Mouse (Mus musculus) megakaryocyte, embryonic 14.5 days (primary cell): ENCODE results near the gene Klf9. TPM values are rescaled to one million over a fixed set of nuclear protein-coding genes. Genes with fewer than 3 reads are reported as not detected.
A peak's percentile ranks its signal among the peaks of the same experiment; 100 is the strongest.

Source experiments
- H3K27me3 ChIP-seq: replicated peaks from 2 replicates; pipeline ENCODE3; 2012; ENCODE audit warnings: inconsistent platforms
- H3K36me3 ChIP-seq: replicated peaks from 2 replicates; pipeline ENCODE3; 2012; ENCODE audit warnings: low read length, inconsistent platforms, mixed read lengths
- H3K4me1 ChIP-seq: 2 replicates; pipeline ENCODE4 v1.6.1; 2012; ENCODE audit warnings: inconsistent platforms
- H3K4me3 ChIP-seq: replicated peaks from 2 replicates; pipeline ENCODE3; 2012; ENCODE audit warnings: moderate library complexity, mild to moderate bottlenecking, inconsistent platforms
- H3K9me3 ChIP-seq: 2 replicates; pipeline ENCODE4 v1.6.1; 2012; ENCODE audit warnings: inconsistent platforms
- FLI1 ChIP-seq: IDR thresholded peaks from 2 replicates; pipeline ENCODE4 v1.6.1; 2012; ENCODE audit warnings: low read length, inconsistent platforms, mixed read lengths
- GATA1 ChIP-seq: IDR thresholded peaks from 3 replicates; pipeline ENCODE4 v1.6.1; 2012; ENCODE audit warnings: mixed read lengths, low read length, inconsistent platforms, borderline replicate concordance
- polyA plus RNA-seq: library from polyadenylated mRNA; stranded (reverse); fragments of >175 nt; gene quantifications from 2 replicates; pipeline ENCODE4 v1.2.3, GENCODE M21; 2012; ENCODE audit warnings: low replicate concordance; ENCODE audit not compliant: insufficient read depth

The Klf9 gene
- polyA plus RNA-seq, 1 experiment: 12.2 TPM

DNA sequence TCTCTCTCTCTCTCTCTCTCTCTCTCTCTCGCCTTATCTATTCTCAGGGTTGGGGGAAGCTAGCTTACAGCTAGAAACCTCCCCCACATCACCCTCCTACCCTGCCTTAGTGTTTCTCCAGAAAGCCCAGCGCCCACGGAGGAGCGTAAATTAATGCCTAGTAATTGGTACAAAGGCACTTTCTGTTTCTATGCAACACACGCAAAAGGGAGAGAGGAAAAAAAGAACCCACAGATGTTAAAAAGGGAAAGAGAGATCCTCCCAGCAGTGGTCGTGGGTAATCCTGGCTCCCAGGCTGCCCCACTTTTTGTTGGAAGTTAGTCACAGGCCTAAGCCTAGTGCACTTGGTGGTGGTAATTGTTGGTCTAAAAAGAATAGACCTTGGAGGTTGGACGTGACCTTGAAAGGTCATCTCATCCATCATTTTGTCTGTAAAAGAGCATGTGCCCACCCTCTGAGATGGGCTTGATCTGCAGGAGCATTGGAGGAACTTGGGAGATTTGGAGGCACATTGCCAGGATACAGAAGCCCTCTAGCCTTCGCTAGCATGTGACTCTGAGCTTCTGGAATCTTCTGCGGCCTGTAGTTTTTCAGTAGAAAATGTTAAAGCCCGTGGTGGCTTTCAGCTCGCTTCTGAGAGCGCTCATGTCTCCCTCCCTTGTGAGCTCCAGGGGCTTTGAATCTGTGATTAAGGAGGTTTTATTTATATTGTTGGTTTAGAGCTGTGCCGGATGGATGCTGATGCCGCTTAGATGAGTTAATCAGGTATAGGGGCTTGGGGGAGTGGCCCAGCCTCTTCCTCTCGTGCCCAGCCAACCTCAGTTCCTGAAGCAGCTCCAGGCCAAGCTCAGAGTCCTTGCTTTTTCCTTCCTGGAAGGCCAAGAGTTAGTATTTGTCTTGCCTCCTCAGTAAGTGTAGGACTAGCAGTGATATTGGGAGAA, 6.3 kb downstream of the Klf9 start:
- no peaks in the 10 kb centered on the region for H3K9me3 ChIP-seq
- no peaks in the 10 kb centered on the region for H3K27me3 ChIP-seq
- peaks cover 41% of the 10 kb centered on the region for H3K36me3 ChIP-seq
- TF ChIP-seq GATA1: no peak
- no peak for TF ChIP-seq FLI1
- H3K4me3 ChIP-seq: peak overlapping the region; percentile 75
- H3K4me1 ChIP-seq: peaks cover 97% of the 10 kb centered on the region

- Histone ChIP-seq H3K4me3 (peak overlapping the region; percentile 75), H3K4me1 (peaks cover 92% of the 10 kb centered on the region), H3K9me3 (no peaks in the 10 kb centered on the region), H3K36me3 (peaks cover 53% of the 10 kb centered on the region), H3K27me3 (no peaks in the 10 kb centered on the region)
- no peak for TF ChIP-seq FLI1
- TF ChIP-seq GATA1: no peak
Measured at GRCm38 (mm10) chr19:23149465-23150410, 8.7 kb downstream of the Klf9 start.

DNA sequence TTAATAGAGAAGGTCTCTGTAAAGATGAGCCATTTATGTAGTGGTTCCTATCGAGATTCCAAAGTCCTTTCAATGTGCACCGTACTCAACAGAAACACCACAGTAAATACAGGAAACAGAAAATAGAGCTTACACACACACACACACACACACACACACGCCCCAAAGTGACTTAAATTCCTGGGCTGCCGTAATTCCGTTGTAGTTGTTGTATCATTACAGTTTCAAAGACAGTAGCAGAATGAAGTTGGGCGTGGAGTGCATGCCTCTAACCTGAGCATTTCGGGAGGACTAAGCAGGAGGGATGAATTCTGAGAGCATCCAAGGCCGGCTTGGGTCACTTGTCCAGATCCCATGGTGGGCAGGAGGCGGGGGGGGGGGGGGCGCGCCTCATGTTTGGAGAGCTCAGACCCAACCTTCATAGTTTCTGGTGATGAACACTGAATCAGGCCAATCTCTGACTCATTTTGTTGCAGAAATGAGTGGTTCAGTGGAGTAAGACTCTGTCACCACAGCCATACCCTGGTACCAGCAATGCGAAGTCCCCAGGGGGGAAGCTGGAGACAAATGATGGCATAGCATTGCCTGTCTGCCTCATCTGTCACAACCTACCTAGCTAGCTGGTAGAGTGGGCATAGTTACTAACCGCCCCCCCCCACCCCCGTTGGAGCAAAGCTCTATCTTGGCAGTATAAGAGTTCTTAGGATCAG, 9.7 kb downstream of the Klf9 start:
- H3K36me3 ChIP-seq: peaks cover 53% of the 10 kb centered on the region
- no peaks in the 10 kb centered on the region for H3K27me3 ChIP-seq
- no peak for TF ChIP-seq FLI1
- TF ChIP-seq GATA1: no peak
- H3K9me3 ChIP-seq: no peaks in the 10 kb centered on the region
- H3K4me3 ChIP-seq: peak overlapping the region; percentile 90
- peaks cover 85% of the 10 kb centered on the region for H3K4me1 ChIP-seq

DNA sequence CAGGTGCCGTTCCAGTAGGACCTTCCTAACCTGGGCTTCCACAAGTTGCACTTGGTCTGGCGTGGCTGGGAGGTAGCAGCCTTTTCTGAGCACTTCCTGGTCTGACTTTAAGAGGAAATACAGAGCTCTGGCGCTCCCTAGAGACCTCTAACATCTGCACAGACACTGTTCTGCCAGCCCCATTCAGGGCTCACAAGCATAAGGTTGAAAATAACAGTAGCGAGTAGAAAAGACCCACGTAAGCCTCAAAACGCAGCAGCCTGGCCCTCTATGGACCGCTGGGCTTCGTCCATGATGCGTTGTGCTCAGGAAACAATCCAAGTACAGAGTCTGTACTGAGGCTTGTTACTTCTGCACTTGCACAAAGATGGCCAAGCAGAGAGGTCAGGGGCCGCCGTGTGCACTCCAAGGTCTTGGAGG, 10.6 kb downstream of the Klf9 start:
- peaks cover 76% of the 10 kb centered on the region for H3K4me1 ChIP-seq
- H3K4me3 ChIP-seq: peak overlapping the region; percentile 90
- H3K9me3 ChIP-seq: no peaks in the 10 kb centered on the region
- TF ChIP-seq GATA1 (no peak), FLI1 (no peak)
- peaks cover 49% of the 10 kb centered on the region for H3K36me3 ChIP-seq
- H3K27me3 ChIP-seq: no peaks in the 10 kb centered on the region

GRCm38 (mm10) chr19:23152201-23152640, 11.2 kb downstream of the Klf9 start:
- Histone ChIP-seq H3K27me3 (no peaks in the 10 kb centered on the region), H3K9me3 (no peaks in the 10 kb centered on the region), H3K4me1 (peaks cover 70% of the 10 kb centered on the region), H3K36me3 (peaks cover 49% of the 10 kb centered on the region), H3K4me3 (peak overlapping the region; percentile 90)
- TF ChIP-seq GATA1 (no peak), FLI1 (no peak)

DNA sequence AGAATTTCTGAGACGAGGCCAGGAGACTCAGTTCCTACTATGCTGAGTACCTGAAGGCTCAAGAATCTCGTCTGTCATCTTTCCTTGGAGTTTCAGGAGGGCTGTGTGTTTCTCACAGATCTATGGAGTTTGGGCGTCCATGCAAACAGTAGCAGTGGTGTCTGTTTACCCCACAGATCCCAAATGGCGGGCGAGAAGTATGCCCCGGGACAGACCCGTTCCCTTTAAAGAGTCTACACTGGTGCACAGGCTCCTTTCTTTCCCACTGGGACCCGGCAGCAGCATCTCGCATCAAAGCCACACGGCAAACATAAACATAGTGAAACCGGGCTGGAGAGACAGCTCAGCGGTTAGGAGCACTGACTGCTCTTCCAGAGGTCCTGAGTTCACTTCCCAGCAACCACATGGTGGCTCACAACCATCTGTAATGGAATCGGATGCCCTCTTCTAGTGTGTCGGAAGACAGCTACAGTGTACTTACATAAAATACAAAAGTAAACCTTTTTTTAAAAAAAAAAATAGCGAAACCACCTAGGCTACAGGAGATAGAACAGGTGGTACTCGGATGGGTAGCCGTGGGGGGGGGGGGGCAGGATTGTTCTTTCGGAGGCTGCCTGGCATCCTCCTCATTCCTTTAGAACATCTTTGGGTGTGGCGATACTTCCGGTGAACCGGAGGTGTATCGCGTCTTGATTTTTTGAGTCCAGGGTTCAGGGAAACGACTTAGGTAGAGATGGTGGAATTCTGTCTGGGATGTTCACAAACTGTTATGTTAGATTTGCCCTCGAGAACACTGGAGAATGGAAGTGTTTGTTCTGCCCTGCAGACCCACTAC, 12.0 kb downstream of the Klf9 start:
- Histone ChIP-seq H3K36me3 (peaks cover 48% of the 10 kb centered on the region), H3K4me1 (peaks cover 62% of the 10 kb centered on the region), H3K9me3 (no peaks in the 10 kb centered on the region), H3K4me3 (no peak overlapping the region), H3K27me3 (no peaks in the 10 kb centered on the region)
- TF ChIP-seq FLI1 (no peak), GATA1 (no peak)

DNA sequence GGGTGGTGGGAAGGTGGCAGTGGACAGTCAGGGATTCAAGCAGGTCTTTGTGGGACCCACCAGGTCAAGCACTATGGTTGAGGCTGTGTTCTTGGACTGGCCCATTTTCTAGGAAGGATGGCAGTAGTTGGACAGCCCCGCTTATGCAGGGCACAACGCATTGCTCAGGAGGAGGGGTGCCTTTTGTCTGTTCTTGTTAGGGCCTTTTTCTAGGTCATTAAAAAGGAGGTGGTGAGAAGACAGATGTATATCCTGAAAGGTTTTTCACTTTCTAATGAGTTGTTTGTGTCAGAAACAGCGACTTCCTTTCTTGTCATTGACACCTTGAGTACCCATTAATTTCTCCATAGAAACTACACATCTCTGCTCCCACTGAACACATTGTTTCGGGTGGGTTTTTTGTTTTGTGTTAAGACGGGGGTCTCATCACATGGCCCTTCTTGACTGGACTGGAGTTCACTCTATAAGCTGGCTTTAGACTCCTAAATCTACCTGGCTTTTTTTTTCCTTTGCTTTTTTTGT, 12.6 kb downstream of the Klf9 start:
- no peaks in the 10 kb centered on the region for H3K9me3 ChIP-seq
- peaks cover 43% of the 10 kb centered on the region for H3K36me3 ChIP-seq
- H3K4me3 ChIP-seq: no peak overlapping the region
- TF ChIP-seq GATA1 (no peak), FLI1 (no peak)
- H3K4me1 ChIP-seq: peaks cover 56% of the 10 kb centered on the region
- H3K27me3 ChIP-seq: no peaks in the 10 kb centered on the region

GRCm38 (mm10) chr19:23159780-23160395, 18.9 kb downstream of the Klf9 start:
- no peaks in the 10 kb centered on the region for H3K27me3 ChIP-seq
- TF ChIP-seq GATA1 (no peak), FLI1 (no peak)
- H3K36me3 ChIP-seq: peaks cover 64% of the 10 kb centered on the region
- H3K4me3 ChIP-seq: no peak overlapping the region
- H3K4me1 ChIP-seq: peaks cover 43% of the 10 kb centered on the region
- H3K9me3 ChIP-seq: no peaks in the 10 kb centered on the region
